Mouse (Mus musculus) forebrain, embryonic 16.5 days (tissue): ENCODE measurements around the gene Map6. TPM values are rescaled to one million over a fixed set of nuclear protein-coding genes. Genes with fewer than 3 reads are reported as not detected.

Experiments
- ATAC-seq: fragments of 200-750 bp; cut with Nextera tagmentation; 2 replicates; pipeline ENCODE4 v1.8.0; 2017; ENCODE audit warnings: mild to moderate bottlenecking, moderate library complexity
- H3K27ac ChIP-seq: fragments of 300-500 bp; sonication (generic); 2 replicates; pipeline ENCODE4 v1.5.1; 2014; ENCODE audit warnings: low read length, control low read depth
- H3K27me3 ChIP-seq: fragments of 300-500 bp; sonication (generic); replicated peaks from 2 replicates; pipeline ENCODE4 v1.6.1; 2014; ENCODE audit warnings: low read length; ENCODE audit not compliant: control insufficient read depth, insufficient read depth
- H3K36me3 ChIP-seq: fragments of 300-500 bp; sonication (generic); 2 replicates; pipeline ENCODE4 v1.6.1; 2014; ENCODE audit not compliant: control insufficient read depth, insufficient read depth
- H3K4me1 ChIP-seq: fragments of 300-500 bp; sonication (generic); replicated peaks from 2 replicates; pipeline ENCODE4 v1.6.1; 2014; ENCODE audit warnings: low read length; ENCODE audit not compliant: control insufficient read depth, insufficient read depth
- H3K4me2 ChIP-seq: fragments of 300-500 bp; sonication (generic); 2 replicates; pipeline ENCODE4 v1.6.1; 2014; ENCODE audit warnings: mild to moderate bottlenecking, low read length, control low read depth
- H3K4me3 ChIP-seq: fragments of 300-500 bp; sonication (generic); replicated peaks from 2 replicates; pipeline ENCODE4 v1.5.1; 2014; ENCODE audit warnings: mild to moderate bottlenecking, low read length, control low read depth
- H3K9ac ChIP-seq: fragments of 300-500 bp; sonication (generic); replicated peaks from 2 replicates; pipeline ENCODE4 v1.6.1; 2014; ENCODE audit warnings: low read depth, low read length, control low read depth
- H3K9me3 ChIP-seq: fragments of 300-500 bp; sonication (generic); 2 replicates; pipeline ENCODE4 v1.6.1; 2016; ENCODE audit warnings: low read length; ENCODE audit not compliant: control insufficient read depth
- WGBS: fragments of 180-500 bp; shearing (Covaris S2); extraction: QIAGEN DNeasy Blood & Tissue Kit; methylation state at CpG from one replicate; pipeline ENCODE4 v1.1.7; 2014; 5-methylcytosine and 5-hydroxymethylcytosine counted together
- polyA plus RNA-seq: library from polyadenylated mRNA; unstranded; fragments of >200 nt; fragmentation: Nextera tagmentation; extraction: Ambion mirVana; gene quantifications from 2 replicates; pipeline ENCODE4 v1.2.1, GENCODE M21; 2015

The Map6 gene
- polyA plus RNA-seq, 1 experiment from 2014 or later = 90.0 TPM

- Histone ChIP-seq H3K4me2 (no peak overlapping the region; the same call in 1 of the 2 replicates), H3K36me3 (no peaks in the 10 kb centered on the region), H3K27me3 (no peaks in the 10 kb centered on the region), H3K9me3 (no peaks in the 10 kb centered on the region), H3K4me3 (no peak overlapping the region), H3K4me1 (peaks cover 32% of the 10 kb centered on the region), H3K9ac (no peak overlapping the region), H3K27ac (no peak overlapping the region)
- 36% methylated on average over 6 of the region's 6 CpGs for WGBS
- ATAC-seq = peak; percentile 61; the same call in 1 of the 2 replicates
Measured at GRCm38 (mm10) chr7:99275131-99275530, 7.9 kb downstream of the Map6 start.

GRCm38 (mm10) chr7:99276679-99277078 lies 9.4 kb downstream of the Map6 start:
- no peak overlapping the region for H3K4me2 ChIP-seq
- WGBS = 100% methylated on average over 1 of the region's 1 CpGs
- H3K9ac ChIP-seq = no peak overlapping the region
- no peak overlapping the region for H3K27ac ChIP-seq
- H3K9me3 ChIP-seq = no peaks in the 10 kb centered on the region
- no peak overlapping the region for H3K4me3 ChIP-seq
- ATAC-seq = no peak
- peaks cover 17% of the 10 kb centered on the region for H3K4me1 ChIP-seq
- H3K27me3 ChIP-seq = no peaks in the 10 kb centered on the region
- H3K36me3 ChIP-seq = no peaks in the 10 kb centered on the region

- 84% methylated on average over 8 of the region's 8 CpGs for WGBS
- Histone ChIP-seq H3K4me2 (no peak overlapping the region), H3K4me1 (peaks cover 11% of the 10 kb centered on the region; the same call in 1 of the 2 replicates), H3K9ac (no peak overlapping the region), H3K27ac (no peak overlapping the region), H3K4me3 (no peak overlapping the region), H3K27me3 (no peaks in the 10 kb centered on the region), H3K9me3 (no peaks in the 10 kb centered on the region), H3K36me3 (no peaks in the 10 kb centered on the region; the same call in 1 of the 2 replicates)
- ATAC-seq = no peak
Measured at GRCm38 (mm10) chr7:99278309-99278708, 11.1 kb downstream of the Map6 start.

GRCm38 (mm10) chr7:99279586-99279985 lies 12.3 kb downstream of the Map6 start:
- no peak overlapping the region for H3K9ac ChIP-seq
- H3K27ac ChIP-seq = no peak overlapping the region
- no peak overlapping the region for H3K4me2 ChIP-seq
- H3K27me3 ChIP-seq = no peaks in the 10 kb centered on the region
- 35% methylated on average over 8 of the region's 8 CpGs for WGBS
- H3K36me3 ChIP-seq = no peaks in the 10 kb centered on the region; the same call in 1 of the 2 replicates
- no peak overlapping the region for H3K4me3 ChIP-seq
- H3K4me1 ChIP-seq = peaks cover 5% of the 10 kb centered on the region; the same call in 1 of the 2 replicates
- no peaks in the 10 kb centered on the region for H3K9me3 ChIP-seq
- no peak for ATAC-seq

GRCm38 (mm10) chr7:99287287-99287686 lies 20.0 kb downstream of the Map6 start:
- H3K36me3 ChIP-seq = no peaks in the 10 kb centered on the region; the same call in 1 of the 2 replicates
- H3K27ac ChIP-seq = no peak overlapping the region
- H3K4me3 ChIP-seq = no peak overlapping the region
- peak; percentile 92 for ATAC-seq
- peaks cover 11% of the 10 kb centered on the region; the same call in 1 of the 2 replicates for H3K4me1 ChIP-seq
- no peak overlapping the region for H3K9ac ChIP-seq
- H3K27me3 ChIP-seq = no peaks in the 10 kb centered on the region
- H3K9me3 ChIP-seq = no peaks in the 10 kb centered on the region
- 15% methylated on average over 3 of the region's 3 CpGs for WGBS
- no peak overlapping the region for H3K4me2 ChIP-seq

GRCm38 (mm10) chr7:99290008-99290407 lies 22.8 kb downstream of the Map6 start:
- Histone ChIP-seq H3K4me2 (no peak overlapping the region), H3K27me3 (no peaks in the 10 kb centered on the region), H3K27ac (no peak overlapping the region), H3K9ac (no peak overlapping the region), H3K9me3 (0 out of 2 replicates have a peak, but pooled peaks cover 2% of the 10 kb centered on the region), H3K4me3 (no peak overlapping the region), H3K4me1 (peaks cover 16% of the 10 kb centered on the region), H3K36me3 (peaks cover 12% of the 10 kb centered on the region)
- no peak for ATAC-seq
- WGBS = 65% methylated on average over 8 of the region's 8 CpGs

GRCm38 (mm10) chr7:99290925-99291324 lies 23.7 kb downstream of the Map6 start:
- Histone ChIP-seq H3K9ac (no peak overlapping the region), H3K27me3 (no peaks in the 10 kb centered on the region), H3K4me1 (peaks cover 22% of the 10 kb centered on the region), H3K36me3 (peaks cover 12% of the 10 kb centered on the region), H3K9me3 (0 out of 2 replicates have a peak, but pooled peaks cover 2% of the 10 kb centered on the region), H3K4me2 (no peak overlapping the region), H3K4me3 (no peak overlapping the region), H3K27ac (no peak overlapping the region)
- ATAC-seq = no peak
- WGBS = 72% methylated on average over 6 of the region's 6 CpGs

GRCm38 (mm10) chr7:99294198-99294780 lies 27.0 kb downstream of the Map6 start:
- WGBS = 86% methylated on average over 2 of the region's 2 CpGs

GRCm38 (mm10) chr7:99295104-99295503 lies 27.9 kb downstream of the Map6 start:
- Histone ChIP-seq H3K4me2 (no peak overlapping the region), H3K36me3 (peaks cover 12% of the 10 kb centered on the region), H3K4me3 (no peak overlapping the region), H3K27ac (peak overlapping the region; percentile 23; the same call in 1 of the 2 replicates), H3K9ac (no peak overlapping the region), H3K27me3 (no peaks in the 10 kb centered on the region), H3K4me1 (peaks cover 12% of the 10 kb centered on the region), H3K9me3 (0 out of 2 replicates have a peak, but pooled peaks cover 2% of the 10 kb centered on the region)
- 0 out of 2 replicates have a peak, but pooled peaks have one; percentile 36 for ATAC-seq
- 61% methylated on average over 8 of the region's 8 CpGs for WGBS

More at GRCm38 (mm10) chr7:99294198-99294780, 27.0 kb downstream of the Map6 start:
- Histone ChIP-seq H3K9ac (no peak overlapping the region), H3K36me3 (peaks cover 12% of the 10 kb centered on the region), H3K27ac (no peak overlapping the region; the same call in 1 of the 2 replicates), H3K4me1 (peaks cover 16% of the 10 kb centered on the region), H3K9me3 (0 out of 2 replicates have a peak, but pooled peaks cover 2% of the 10 kb centered on the region), H3K27me3 (no peaks in the 10 kb centered on the region), H3K4me3 (no peak overlapping the region), H3K4me2 (no peak overlapping the region)
- ATAC-seq = no peak
